Mouse (Mus musculus): ENCODE measurements at regions not wholly inside any gene's neighbourhood (a gene's known extent, or its start where the extent isn't known, plus 50 kb on each side); places are given as distances from the start of the nearest gene placed in this dataset.

DNA sequence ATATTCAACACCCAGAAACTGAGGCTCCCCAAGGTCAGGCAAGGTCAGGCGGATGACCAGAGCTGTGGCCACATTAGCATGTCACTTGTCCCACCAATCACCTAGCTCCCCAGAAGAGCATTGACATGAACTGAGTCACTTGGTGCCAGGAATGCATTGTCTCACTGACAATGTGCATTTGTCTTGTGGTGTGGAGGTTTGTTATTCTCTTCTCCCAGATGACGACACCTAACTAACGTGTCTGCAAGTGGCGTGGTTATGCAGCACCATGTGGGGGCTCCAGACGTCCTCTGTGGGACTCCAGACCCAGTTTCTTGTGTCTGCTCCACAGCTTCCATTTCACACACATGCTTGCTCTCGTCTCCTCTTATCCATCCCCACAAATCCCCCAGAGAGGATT is 82.1 kb upstream of the Nectin1 start:
- H3K9me3 ChIP-seq (ENCODE audit: low read length), result no peaks in the 10 kb centered on the region
- H3K36me3 ChIP-seq (ENCODE audit: insufficient read depth, low read length), result no peaks in the 10 kb centered on the region
- peaks cover 50% of the 10 kb centered on the region for H3K27me3 ChIP-seq (ENCODE audit: insufficient read depth, low read length)
- TF ChIP-seq CTCF (conservative IDR thresholded peaks at IDR 0.05; ENCODE audit: low read length), result no peak
- no peak for TF ChIP-seq POU5F1 (IDR thresholded peaks at IDR 0.05; ENCODE audit: borderline replicate concordance, low read length)
- no peak for TF ChIP-seq NANOG (IDR thresholded peaks at IDR 0.05; ENCODE audit: borderline replicate concordance, low read length)
- H3K4me1 ChIP-seq (replicated peaks; ENCODE audit: low read depth, low read length), result peaks cover 7% of the 10 kb centered on the region
- H3K4me3 ChIP-seq (replicated peaks; ENCODE audit: low read length), result no peak overlapping the region

DNA sequence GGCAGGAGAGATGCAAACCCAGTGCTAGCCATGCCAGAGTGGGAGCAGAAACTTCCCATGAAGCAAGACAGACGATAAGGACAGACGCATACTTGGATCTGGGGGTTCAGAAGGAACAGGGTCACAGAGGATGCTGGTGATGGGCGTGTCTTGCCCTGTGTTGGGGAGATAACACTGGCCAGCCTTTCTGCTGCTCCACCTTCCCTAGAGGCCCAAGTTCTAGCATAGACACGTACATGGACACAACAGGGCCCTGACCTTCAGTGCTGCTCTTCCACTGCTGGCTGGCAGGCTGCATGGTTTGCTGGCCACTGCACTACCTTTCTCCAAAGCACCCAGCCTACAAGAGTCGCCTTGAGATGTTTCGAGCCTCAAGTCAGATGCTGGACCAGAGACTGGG is 76.4 kb upstream of the Nectin1 start:
- no peak for TF ChIP-seq CTCF (conservative IDR thresholded peaks at IDR 0.05; ENCODE audit: low read length)
- no peak for TF ChIP-seq POU5F1 (IDR thresholded peaks at IDR 0.05; ENCODE audit: borderline replicate concordance, low read length)
- TF ChIP-seq NANOG (IDR thresholded peaks at IDR 0.05; ENCODE audit: borderline replicate concordance, low read length), result no peak
- H3K36me3 ChIP-seq (ENCODE audit: insufficient read depth, low read length), result no peaks in the 10 kb centered on the region
- no peak overlapping the region for H3K4me3 ChIP-seq (replicated peaks; ENCODE audit: low read length)
- peaks cover 77% of the 10 kb centered on the region for H3K27me3 ChIP-seq (ENCODE audit: insufficient read depth, low read length)
- 0 out of 2 replicates have a peak, but pooled peaks cover 2% of the 10 kb centered on the region for H3K4me1 ChIP-seq (replicated peaks; ENCODE audit: low read depth, low read length)
- H3K9me3 ChIP-seq (ENCODE audit: low read length), result no peaks in the 10 kb centered on the region

DNA sequence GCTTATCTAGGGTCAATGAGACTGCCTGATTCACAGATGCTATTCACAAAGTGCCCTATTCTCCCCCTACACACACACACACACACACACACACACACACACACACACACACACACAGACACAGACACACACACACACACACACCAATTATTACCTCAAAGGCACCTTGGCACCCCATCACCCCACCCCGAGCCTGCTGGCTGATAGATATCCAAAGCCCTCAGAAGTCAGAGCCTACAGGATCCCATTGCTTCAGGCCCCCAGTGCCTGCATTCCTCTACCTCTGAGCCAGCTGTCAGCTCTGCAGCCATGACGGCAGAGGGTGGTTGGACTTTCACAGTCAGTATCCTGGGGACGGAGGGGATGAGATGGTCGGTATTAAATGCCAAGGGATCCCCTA is 75.8 kb upstream of the Nectin1 start:
- H3K27me3 ChIP-seq (ENCODE audit: insufficient read depth, low read length), result peaks cover 72% of the 10 kb centered on the region
- H3K36me3 ChIP-seq (ENCODE audit: insufficient read depth, low read length), result no peaks in the 10 kb centered on the region
- H3K4me1 ChIP-seq (replicated peaks; ENCODE audit: low read depth, low read length), result 0 out of 2 replicates have a peak, but pooled peaks cover 2% of the 10 kb centered on the region
- H3K9me3 ChIP-seq (ENCODE audit: low read length), result no peaks in the 10 kb centered on the region
- no peak for TF ChIP-seq NANOG (IDR thresholded peaks at IDR 0.05; ENCODE audit: borderline replicate concordance, low read length)
- TF ChIP-seq POU5F1 (IDR thresholded peaks at IDR 0.05; ENCODE audit: borderline replicate concordance, low read length), result no peak
- no peak for TF ChIP-seq CTCF (conservative IDR thresholded peaks at IDR 0.05; ENCODE audit: low read length)
- H3K4me3 ChIP-seq (replicated peaks; ENCODE audit: low read length), result no peak overlapping the region

DNA sequence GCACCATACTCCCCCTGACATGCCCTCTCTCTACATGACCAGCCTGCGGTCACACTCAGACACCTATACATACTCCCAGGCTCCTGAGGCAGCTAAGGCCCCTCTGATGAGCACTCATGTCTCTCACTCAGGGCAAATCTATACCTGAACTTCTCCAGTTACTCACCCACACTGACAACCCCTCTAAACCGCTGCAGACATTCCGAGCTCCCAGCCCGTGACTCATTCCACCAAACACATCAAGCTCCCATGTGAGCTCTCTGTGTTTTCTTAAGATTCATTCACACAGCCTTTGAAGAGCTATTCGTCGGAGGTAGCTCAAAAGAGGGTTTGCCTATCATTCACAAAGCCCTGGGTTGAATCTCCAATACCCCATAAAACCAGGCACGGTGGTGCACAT is 75.1 kb upstream of the Nectin1 start:
- Histone ChIP-seq H3K4me3 (replicated peaks; ENCODE audit: low read length) (no peak overlapping the region), H3K36me3 (ENCODE audit: insufficient read depth, low read length) (no peaks in the 10 kb centered on the region), H3K4me1 (replicated peaks; ENCODE audit: low read depth, low read length) (0 out of 2 replicates have a peak, but pooled peaks cover 2% of the 10 kb centered on the region), H3K9me3 (ENCODE audit: low read length) (no peaks in the 10 kb centered on the region), H3K27me3 (ENCODE audit: insufficient read depth, low read length) (peaks cover 72% of the 10 kb centered on the region)
- TF ChIP-seq CTCF (conservative IDR thresholded peaks at IDR 0.05; ENCODE audit: low read length) (no peak), NANOG (IDR thresholded peaks at IDR 0.05; ENCODE audit: borderline replicate concordance, low read length) (no peak), POU5F1 (IDR thresholded peaks at IDR 0.05; ENCODE audit: borderline replicate concordance, low read length) (no peak)

DNA sequence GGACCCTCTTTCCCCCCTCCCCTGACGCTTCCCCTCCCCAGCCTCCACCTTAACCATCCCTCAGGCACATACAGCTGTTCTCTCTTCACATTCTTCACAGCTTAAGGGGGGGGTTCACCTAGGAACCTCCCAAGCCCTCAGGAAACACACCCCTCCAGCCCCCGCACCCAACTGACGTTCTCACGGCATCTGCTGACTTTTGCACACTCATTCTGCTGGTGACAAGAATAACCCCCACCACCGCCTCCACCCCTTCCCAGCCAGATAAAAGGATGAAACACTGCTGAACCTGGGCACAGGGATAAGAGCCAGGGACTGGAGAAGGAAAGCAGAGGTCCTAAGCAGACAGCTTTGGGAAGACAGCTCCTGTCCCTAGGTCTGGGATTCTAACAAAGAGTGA is 73.2 kb upstream of the Nectin1 start:
- no peaks in the 10 kb centered on the region for H3K36me3 ChIP-seq (ENCODE audit: insufficient read depth, low read length)
- no peaks in the 10 kb centered on the region for H3K9me3 ChIP-seq (ENCODE audit: low read length)

DNA sequence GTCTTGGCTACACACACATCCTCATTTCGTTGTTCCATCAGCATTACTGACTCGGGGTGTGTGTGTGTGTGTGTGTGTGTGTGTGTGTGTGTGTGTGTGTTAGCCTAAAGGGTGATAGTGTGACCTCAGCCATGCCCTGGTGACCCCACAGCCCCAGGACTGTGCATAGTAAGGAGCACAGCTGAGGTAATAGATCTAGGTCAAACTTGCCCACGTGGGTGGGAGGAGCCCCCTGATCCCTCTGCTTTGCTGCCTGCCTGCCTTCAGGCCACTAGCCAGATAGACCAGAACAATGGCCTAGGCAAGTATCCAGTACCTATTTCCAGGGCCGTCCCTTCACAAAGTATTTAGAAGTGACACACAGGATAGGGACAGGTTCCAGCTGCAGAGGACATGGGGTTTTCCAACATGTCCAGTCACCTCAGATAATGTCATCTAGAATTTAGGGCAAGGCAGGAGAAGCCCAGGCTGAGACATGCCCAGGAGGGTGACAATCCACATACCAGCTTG is 70.6 kb upstream of the Nectin1 start:
- Histone ChIP-seq H3K36me3 (ENCODE audit: insufficient read depth, low read length) (no peaks in the 10 kb centered on the region), H3K4me1 (replicated peaks; ENCODE audit: low read depth, low read length) (peaks cover 8% of the 10 kb centered on the region; the same call in 1 of the 2 replicates), H3K4me3 (replicated peaks; ENCODE audit: low read length) (no peak overlapping the region), H3K27me3 (ENCODE audit: insufficient read depth, low read length) (peaks cover 68% of the 10 kb centered on the region), H3K9me3 (ENCODE audit: low read length) (no peaks in the 10 kb centered on the region)
- no peak for TF ChIP-seq POU5F1 (IDR thresholded peaks at IDR 0.05; ENCODE audit: borderline replicate concordance, low read length)
- TF ChIP-seq NANOG (IDR thresholded peaks at IDR 0.05; ENCODE audit: borderline replicate concordance, low read length), result no peak
- TF ChIP-seq CTCF (conservative IDR thresholded peaks at IDR 0.05; ENCODE audit: low read length), result no peak

More for the DNA sequence above, 73.2 kb upstream of the Nectin1 start:
- H3K4me3 ChIP-seq (replicated peaks; ENCODE audit: low read length), result no peak overlapping the region
- H3K27me3 ChIP-seq (ENCODE audit: insufficient read depth, low read length), result peaks cover 71% of the 10 kb centered on the region
- H3K4me1 ChIP-seq (replicated peaks; ENCODE audit: low read depth, low read length), result peaks cover 8% of the 10 kb centered on the region; the same call in 1 of the 2 replicates
- TF ChIP-seq NANOG (IDR thresholded peaks at IDR 0.05; ENCODE audit: borderline replicate concordance, low read length), result no peak
- TF ChIP-seq POU5F1 (IDR thresholded peaks at IDR 0.05; ENCODE audit: borderline replicate concordance, low read length), result no peak
- no peak for TF ChIP-seq CTCF (conservative IDR thresholded peaks at IDR 0.05; ENCODE audit: low read length)

DNA sequence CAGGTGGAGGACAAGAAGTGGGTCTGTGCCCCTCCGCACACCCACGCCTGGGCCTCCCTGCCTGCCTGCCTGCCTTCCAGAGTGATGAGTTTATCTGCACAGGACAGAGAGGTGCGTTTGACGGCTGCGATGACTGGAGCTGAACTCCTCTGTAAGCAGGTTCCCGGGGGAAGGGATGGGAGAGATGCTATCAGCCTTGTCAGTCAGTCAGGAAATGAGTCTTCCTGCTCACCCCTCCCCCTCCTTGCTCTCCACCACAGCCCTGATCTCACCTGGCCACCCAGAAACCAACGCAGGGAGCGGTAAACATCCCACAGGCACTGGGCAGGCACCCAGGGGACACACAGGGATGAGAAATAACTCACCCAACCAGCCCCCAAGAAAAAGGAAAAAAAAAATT is 69.5 kb upstream of the Nectin1 start:
- no peak overlapping the region for H3K4me3 ChIP-seq (replicated peaks; ENCODE audit: low read length)
- TF ChIP-seq POU5F1 (IDR thresholded peaks at IDR 0.05; ENCODE audit: borderline replicate concordance, low read length) (no peak), NANOG (IDR thresholded peaks at IDR 0.05; ENCODE audit: borderline replicate concordance, low read length) (no peak), CTCF (conservative IDR thresholded peaks at IDR 0.05; ENCODE audit: low read length) (no peak)
- no peaks in the 10 kb centered on the region for H3K36me3 ChIP-seq (ENCODE audit: insufficient read depth, low read length)
- H3K27me3 ChIP-seq (ENCODE audit: insufficient read depth, low read length), result peaks cover 70% of the 10 kb centered on the region
- H3K9me3 ChIP-seq (ENCODE audit: low read length), result no peaks in the 10 kb centered on the region
- H3K4me1 ChIP-seq (replicated peaks; ENCODE audit: low read depth, low read length), result peaks cover 16% of the 10 kb centered on the region

DNA sequence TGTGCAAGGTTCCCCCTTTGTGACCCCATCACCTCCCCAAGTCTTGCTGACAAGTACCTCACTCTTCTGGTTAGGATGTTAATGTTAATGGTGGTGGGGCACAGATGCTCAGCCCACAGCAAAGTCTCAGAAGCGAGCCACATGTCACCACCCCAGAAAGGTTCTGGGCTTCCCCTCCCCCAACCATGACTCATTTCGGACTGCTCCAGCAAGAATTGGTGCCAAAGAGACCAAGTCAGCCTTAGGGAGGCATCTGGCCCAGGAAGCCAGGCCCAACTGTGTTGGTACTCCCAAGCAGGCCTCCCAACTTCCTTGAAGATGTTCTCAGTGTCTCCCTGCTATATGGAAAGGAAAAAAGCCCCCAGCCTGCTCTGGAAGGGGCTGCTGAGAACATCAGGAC is 67.8 kb upstream of the Nectin1 start:
- Histone ChIP-seq H3K9me3 (ENCODE audit: low read length) (no peaks in the 10 kb centered on the region), H3K4me3 (replicated peaks; ENCODE audit: low read length) (no peak overlapping the region), H3K4me1 (replicated peaks; ENCODE audit: low read depth, low read length) (peaks cover 22% of the 10 kb centered on the region), H3K27me3 (ENCODE audit: insufficient read depth, low read length) (peaks cover 69% of the 10 kb centered on the region), H3K36me3 (ENCODE audit: insufficient read depth, low read length) (no peaks in the 10 kb centered on the region)
- TF ChIP-seq CTCF (conservative IDR thresholded peaks at IDR 0.05; ENCODE audit: low read length) (no peak), NANOG (IDR thresholded peaks at IDR 0.05; ENCODE audit: borderline replicate concordance, low read length) (no peak), POU5F1 (IDR thresholded peaks at IDR 0.05; ENCODE audit: borderline replicate concordance, low read length) (no peak)

DNA sequence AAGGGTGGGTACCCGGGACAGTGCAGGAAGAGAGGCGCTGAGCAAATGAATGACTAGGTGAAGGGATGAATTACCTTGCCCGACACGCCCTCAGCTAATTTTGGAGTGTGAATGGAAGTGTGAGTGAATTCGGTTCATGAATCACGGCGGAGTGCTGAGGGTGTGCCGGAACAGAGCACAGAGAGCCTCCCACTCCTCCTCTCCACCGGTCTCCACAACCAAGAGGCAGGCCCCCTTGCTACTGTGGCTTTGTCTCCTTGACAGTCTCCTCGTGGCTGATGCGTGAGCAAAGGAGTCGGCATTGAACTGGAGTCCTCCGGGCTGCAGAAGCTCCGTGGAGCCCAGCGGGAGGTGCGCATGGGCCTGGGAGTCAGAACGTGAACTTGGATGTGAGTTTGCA is 64.5 kb upstream of the Nectin1 start:
- peaks cover 76% of the 10 kb centered on the region for H3K27me3 ChIP-seq (ENCODE audit: insufficient read depth, low read length)
- no peak for TF ChIP-seq NANOG (IDR thresholded peaks at IDR 0.05; ENCODE audit: borderline replicate concordance, low read length)
- no peak for TF ChIP-seq CTCF (conservative IDR thresholded peaks at IDR 0.05; ENCODE audit: low read length)
- TF ChIP-seq POU5F1 (IDR thresholded peaks at IDR 0.05; ENCODE audit: borderline replicate concordance, low read length), result no peak
- H3K4me3 ChIP-seq (replicated peaks; ENCODE audit: low read length), result peak overlapping the region; percentile 51
- no peaks in the 10 kb centered on the region for H3K9me3 ChIP-seq (ENCODE audit: low read length)
- H3K4me1 ChIP-seq (replicated peaks; ENCODE audit: low read depth, low read length), result peaks cover 17% of the 10 kb centered on the region
- no peaks in the 10 kb centered on the region for H3K36me3 ChIP-seq (ENCODE audit: insufficient read depth, low read length)
